Mouse (Mus musculus) retina, embryonic 14.5 days (tissue): ENCODE measurements at regions not wholly inside any gene's neighbourhood (a gene's known extent, or its start where the extent isn't known, plus 50 kb on each side); places are given as distances from the start of the nearest gene placed in this dataset.

Source experiments
- DNase-seq: peaks from one replicate; pipeline ENCODE4 v3.0.0-alpha.2; 2015; ENCODE audit warnings: low spot score

- no peak for DNase-seq
Measured at GRCm38 (mm10) chr8:87112355-87112754, 227.3 kb upstream of the N4bp1 start.

GRCm38 (mm10) chr8:87105106-87105505 is 220.0 kb upstream of the N4bp1 start:
- DNase-seq: no peak

DNA sequence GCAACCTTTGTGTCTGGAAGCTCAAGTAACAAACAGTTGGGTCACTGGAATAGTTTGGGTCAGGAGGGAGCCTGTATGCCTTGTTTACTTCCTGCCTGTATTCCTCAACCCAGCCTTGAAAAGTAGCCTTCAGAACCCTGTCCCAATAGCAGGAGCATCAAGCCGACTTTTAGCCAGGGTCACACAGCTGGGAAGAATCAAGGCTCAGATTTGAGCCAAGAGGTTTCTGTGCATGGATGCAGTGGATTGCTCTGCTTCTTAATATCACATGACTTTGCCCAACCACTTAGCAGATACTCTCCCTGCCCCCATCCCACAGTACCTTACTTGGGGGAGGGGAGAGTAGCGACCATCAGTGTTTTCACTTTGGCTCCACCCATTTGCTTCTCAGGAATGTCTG is 210.2 kb upstream of the N4bp1 start:
- no peak for DNase-seq

- no peak for DNase-seq
Measured at GRCm38 (mm10) chr8:87094685-87095084, 209.6 kb upstream of the N4bp1 start.

DNA sequence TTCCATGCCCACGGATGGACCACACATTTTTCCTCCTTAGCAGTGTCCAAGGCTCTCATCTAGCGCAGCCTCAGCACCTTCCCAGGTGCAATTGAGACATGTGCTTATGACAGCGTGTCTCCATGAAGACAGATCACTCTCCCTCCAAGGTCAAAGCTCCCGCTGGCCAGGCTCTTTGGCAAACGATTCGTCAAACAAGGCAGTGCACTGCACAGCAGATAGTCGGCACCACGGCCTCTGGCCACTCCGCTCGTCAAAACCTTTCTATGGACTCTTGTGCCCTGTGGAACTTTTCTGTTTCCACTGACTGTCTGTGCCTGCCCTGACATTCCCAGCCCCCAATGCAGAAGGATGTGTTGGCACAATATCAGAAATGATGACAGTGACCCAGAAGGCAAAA is 208.7 kb upstream of the N4bp1 start:
- no peak for DNase-seq

DNA sequence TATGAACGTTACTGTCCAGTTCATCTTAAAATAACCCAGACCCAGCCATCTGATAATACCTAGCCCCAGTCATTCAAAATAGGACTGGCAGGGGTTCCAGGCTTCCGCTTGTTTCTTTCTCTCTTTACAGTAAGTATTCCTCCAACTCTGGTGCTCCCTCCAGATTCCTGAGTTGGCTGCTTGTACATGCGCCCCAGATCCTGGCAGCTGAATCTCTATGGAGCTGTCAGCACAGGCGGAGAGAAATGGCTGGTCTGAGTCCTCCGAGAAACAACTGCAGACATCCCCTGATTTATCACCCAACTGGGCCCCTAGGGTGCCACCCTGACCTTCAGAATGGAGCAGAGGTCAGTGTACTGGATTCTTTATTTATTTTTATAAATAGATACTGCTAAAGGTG is 208.0 kb upstream of the N4bp1 start:
- DNase-seq: no peak

GRCm38 (mm10) chr8:87087451-87088095 is 202.5 kb upstream of the N4bp1 start:
- peak; percentile 83 for DNase-seq

DNA sequence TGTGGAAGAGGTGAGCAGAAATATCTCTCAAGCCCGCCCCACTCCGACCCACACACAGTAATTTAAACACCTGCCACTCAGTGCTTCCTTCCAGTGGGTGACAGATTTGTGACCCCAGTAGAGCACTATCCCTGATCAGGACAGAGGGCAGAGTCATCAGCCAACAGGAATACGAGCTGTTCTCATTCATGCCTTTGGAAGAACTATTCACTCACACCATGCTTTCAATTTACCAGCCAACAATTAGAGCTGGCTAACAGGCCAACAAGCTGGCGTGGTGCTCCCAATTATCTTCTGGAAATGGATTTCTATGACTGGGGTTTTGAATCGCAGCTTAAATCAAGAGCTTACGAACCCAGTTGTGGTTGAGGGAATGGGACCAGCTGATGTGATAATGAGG is 193.2 kb upstream of the N4bp1 start:
- DNase-seq: no peak

DNA sequence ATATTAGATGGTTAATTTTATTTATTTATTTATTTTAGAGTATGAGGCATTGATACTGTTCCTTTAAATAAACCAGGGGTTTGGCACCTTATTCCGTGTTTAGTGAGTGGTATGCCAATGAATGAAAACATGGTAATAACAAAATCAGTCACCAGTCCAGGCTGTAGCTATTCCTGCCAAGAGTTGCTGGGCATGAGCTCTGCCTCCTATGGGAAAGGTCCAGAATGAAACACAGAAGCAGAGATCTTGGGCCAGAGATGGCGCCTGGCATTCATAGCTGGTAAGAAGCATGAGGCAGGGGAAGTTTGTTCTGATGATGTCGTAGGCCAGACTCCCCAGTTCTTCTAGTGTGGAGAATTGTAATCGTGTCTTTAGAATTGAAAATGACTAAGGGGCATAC is 190.9 kb upstream of the N4bp1 start:
- DNase-seq: no peak

DNA sequence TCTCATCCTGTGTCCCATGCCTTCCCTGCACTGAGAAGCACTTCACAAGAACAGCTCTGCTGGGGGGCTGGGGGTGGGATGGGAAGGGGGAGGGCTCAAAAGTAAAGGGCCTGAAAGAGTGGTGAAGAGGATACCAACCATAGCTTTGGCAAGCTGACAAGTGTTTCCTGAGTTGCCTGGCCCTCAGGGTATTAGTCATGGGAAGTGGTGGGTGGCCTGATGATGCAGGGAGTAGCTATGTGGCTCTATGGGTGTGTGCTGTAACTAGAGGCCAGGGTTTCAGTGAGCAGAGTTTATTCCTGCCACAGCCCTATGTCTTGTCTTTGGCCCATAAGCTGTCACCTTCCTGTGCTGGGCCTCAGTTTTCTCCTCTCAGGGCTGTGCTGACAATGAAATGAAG is 186.2 kb upstream of the N4bp1 start:
- DNase-seq: no peak

DNA sequence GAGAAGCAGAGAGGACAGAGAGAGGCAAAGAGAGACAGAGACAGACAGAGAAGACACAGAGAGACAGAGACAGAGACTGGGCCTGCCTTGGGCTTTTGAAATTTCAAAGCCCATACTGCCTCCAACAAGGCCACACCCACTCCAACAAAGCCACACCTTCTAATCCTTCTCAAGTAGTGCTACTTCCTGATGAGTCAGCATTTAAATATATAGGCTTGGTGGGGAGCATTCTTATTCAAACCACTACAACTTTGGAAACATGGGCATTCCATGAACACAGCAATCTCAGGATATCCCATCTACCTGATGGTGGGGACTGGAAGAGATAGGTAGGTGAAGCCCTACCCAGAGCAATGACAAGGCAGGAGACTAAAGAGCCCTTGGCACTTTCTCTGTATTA is 182.0 kb upstream of the N4bp1 start:
- no peak for DNase-seq

DNA sequence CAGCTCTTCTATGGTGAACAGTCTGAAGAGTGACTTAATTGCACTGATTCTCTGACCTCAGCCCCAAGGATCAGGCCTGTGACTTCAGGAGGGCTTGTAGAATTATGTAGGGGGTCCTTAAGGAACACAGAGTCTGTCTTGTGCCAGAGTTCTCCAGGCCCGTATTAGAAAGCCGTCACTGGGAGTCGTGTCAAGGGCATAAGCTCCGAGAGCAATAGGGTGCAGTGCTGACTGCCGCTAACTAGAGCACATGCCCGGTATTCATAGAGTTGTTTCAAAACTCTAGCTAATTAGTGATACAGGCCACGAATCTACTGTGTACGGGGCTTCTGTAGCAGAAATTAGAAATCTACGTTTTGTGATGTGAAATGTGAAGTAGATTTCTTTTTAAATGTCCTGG is 179.7 kb upstream of the N4bp1 start:
- DNase-seq: no peak

DNA sequence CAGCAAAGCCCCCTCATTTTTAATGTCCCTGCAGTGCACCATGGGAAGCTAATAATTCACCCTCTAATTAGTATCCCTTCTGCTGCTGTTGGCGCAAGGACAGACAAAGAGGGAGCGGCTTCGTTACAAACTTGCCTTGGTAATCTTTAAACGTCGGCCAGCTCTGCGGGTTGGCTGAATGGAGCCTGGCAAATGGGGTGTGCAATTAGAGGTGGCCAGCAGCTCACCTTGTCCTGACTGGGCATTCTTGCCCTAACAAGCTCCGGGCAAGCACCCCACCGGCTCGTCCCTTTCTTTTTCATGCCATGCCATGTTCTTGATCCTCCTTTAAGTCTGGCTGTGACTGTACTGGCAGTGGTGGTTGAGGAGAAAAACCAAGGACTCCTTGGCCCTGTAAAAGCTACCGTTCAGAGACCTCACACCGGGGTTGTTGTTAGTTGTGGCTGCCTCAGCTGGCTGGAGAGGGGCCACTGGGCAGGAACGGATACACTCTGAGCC is 179.2 kb upstream of the N4bp1 start:
- peak; percentile 57 for DNase-seq

- no peak for DNase-seq
Measured at GRCm38 (mm10) chr8:87063588-87063987, 178.5 kb upstream of the N4bp1 start.

DNA sequence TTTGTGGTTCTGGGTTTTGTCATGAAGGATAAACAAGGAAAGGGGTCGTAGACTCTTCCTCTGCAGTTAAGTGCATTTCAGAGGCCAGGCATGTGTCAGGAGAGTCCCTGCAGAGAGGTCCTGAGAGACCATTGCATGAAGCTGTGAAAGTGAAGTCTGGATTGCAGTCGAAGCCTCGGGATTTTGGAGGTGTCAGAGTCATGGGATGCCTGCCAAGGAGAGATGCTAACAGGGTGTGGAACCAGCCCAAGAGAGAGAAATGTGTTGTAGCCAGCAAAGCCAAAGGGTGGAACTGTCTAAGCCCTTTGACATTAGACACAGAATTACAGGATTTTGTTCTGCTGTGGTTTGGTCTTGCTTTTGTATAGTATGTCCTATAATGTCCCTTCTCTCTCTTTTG is 164.7 kb upstream of the N4bp1 start:
- no peak for DNase-seq

- no peak for DNase-seq
Measured at GRCm38 (mm10) chr8:87049196-87049595, 164.1 kb upstream of the N4bp1 start.

GRCm38 (mm10) chr8:87046590-87046989 is 161.5 kb upstream of the N4bp1 start:
- DNase-seq: no peak

- DNase-seq: no peak
Measured at GRCm38 (mm10) chr8:87043016-87043415, 158.0 kb upstream of the N4bp1 start.

DNA sequence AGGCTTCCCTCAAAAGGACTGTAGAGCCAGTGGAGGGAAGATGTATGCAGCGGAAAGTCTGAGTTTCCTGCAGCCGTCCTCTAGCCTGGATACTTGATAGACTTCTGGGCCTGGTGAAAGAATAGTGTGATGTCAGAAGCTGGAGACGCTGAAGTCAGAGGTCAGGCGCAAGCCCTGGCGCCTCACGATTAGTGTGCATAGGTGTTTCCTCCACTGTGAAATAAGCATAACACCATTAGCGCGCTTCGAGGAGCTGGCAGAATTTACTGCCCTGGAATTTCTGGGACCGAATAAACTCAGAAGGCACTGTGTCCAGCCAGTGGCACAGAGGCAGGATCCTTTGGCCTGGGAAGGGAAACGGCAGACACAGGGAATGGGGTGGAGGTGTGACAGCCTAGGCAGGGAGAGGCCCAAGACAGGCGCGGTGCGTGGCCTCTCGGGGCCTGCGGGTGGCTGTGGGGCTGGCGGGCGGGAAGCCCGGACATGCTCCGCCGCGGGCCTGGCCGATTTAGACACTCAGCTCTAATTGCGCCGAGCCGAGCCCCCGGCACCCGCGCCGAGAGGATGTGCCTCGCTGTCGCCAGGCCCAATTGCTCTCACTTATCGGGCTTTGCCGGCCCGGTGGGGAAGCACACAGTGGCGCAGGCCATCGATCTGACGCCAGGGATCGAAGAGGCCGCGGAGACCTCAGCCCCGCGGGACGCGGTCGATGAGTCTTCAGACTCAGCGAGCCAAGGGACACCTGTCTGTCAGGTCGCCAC is 152.7 kb upstream of the N4bp1 start:
- peak; percentile 62 for DNase-seq

GRCm38 (mm10) chr8:87035996-87036395 is 150.9 kb upstream of the N4bp1 start:
- DNase-seq: no peak

- DNase-seq: no peak
Measured at GRCm38 (mm10) chr8:87028171-87028570, 143.1 kb upstream of the N4bp1 start.

- DNase-seq: no peak
Measured at GRCm38 (mm10) chr8:87025946-87026345, 140.9 kb upstream of the N4bp1 start.

DNA sequence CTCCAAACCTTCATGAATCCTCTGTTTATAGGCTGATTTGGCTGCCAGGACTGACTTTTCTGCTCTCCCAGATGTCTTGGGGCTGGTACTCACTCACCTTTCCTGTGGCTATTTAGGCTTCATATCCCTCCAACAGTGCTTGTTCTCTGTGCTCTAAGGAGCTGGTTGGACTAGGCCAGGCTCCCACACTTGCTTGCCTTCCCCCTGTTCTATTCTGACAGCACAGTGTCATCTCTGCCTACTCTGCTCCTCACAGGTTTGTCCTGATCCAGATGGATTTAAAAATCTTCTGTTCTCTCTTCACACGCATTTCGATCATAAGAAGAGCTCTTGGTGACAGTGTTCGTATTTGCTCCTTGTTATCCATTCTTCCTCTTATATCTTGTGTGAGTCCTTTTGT is 134.7 kb upstream of the N4bp1 start:
- DNase-seq: no peak

DNA sequence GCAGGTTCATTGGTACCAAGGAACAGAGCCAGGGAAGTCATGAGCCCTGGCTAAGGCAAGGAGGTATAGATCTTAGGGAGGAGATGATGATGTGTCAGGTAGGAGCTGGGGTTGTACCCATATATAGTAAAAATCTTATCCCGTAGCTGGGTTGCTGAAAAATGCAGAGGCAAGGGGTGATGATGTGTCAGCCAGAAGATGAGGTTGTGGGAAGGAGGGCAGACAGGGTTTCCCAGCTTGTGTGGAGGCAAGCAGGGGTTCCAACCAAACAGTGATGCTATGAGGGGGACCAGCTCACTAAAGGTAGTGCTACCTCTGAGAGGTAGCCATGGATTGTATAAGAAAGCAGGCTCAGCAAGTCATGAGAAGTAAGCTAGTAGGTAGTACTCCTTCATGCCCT is 90.5 kb upstream of the N4bp1 start:
- DNase-seq: no peak
